Mouse (Mus musculus): ENCODE data around the gene Trim11. TPM values are rescaled to one million over a fixed set of nuclear protein-coding genes. Genes with fewer than 3 reads are reported as not detected.

Trim11 gene
- total RNA-seq, 1 experiment from 2014 or later, result 32.0 TPM

DNA sequence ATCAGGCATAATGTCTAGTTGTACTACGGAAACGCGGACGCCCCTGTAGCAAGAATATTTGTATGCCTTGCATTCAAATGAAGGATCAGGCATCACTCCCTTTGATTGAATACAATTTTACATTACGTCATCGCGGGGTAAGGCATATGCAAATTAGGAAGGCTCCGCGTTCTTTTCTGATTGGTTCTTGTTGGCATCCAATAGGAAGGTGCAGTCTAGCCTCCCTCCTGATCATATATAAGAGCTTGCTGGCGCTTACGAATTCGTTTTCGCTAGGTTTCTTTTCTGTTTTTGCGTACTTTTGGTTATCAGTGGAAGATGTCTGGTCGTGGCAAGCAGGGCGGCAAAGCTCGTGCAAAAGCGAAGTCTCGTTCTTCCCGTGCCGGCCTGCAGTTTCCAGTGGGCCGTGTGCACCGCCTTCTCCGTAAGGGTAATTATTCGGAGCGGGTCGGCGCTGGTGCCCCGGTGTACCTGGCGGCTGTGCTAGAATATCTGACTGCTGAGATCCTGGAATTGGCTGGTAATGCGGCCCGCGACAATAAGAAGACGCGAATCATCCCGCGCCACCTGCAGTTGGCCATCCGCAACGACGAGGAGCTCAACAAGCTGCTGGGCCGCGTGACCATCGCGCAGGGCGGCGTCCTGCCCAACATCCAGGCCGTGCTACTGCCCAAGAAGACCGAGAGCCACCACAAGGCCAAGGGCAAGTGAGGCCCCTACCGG is 23.3 kb upstream of the Trim11 start, which contains the start of the genes Hist3h2a and Trim17:
Gene Hist3h2a, plus strand, starts transcription at position 266 of the 723 bp plus-strand sequence.
Gene Trim17, plus strand, starts transcription at position 266 of the 723 bp plus-strand sequence.
- peak; percentile 85 for ATAC-seq (replicated peaks; ENCODE audit: insufficient number of reproducible peaks, low FRiP score, low TSS enrichment, poor library complexity, severe bottlenecking)

DNA sequence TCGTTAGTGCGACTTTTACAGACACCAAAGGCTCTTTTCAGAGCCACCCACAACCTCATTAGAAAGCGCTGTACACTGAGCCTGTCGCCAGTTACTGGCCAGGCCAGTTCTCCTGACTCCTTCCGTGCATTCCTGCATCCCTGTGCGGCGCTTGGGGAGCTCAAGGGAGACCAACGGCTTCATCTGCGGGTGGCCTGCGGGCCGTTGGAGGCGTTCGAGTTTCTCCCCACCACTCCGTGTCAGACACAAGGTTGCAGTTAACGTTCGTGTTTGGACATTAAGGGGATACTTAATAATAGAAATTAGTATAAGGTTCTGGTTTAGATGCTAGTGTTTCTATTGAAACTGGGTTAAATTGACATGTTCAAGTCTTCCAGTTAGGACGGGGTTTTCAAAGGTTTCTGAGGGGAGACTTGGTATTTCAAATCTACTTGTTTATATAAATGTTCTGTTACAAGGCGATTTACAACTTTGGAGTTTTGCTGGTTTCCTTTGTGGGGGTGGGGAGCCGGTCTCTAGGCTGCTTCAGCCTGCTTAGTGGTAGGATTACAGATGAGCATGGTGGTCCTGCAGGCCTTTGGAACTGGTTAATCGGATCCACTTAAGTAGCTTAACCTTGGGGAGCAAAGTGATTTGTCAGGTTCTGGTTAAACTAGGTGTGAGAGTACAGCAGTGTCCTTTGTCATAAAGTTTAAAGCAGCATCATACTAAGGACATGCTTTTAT is 22.6 kb upstream of the Trim11 start:
- ATAC-seq (replicated peaks; ENCODE audit: insufficient number of reproducible peaks, low FRiP score, low TSS enrichment, poor library complexity, severe bottlenecking), result 0 out of 2 replicates have a peak, but pooled peaks have one; percentile 14

DNA sequence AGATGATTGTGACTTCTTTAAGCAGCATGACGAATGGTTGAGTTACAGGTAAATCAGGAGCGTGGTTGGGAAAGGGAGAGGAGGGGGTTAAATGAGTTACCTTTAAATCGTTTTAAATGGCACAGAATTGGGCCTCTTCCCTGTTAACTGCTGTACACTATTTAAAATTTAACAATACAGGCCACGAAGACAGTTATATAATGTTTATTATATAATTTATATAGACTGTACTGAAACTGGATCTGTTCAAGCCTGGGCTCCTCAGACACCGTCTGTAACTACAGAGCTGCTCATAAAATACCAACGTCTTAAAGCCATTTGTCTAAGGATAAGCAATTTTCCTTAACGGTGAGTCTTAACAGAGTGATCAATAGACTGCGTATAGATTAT is 22.0 kb upstream of the Trim11 start:
- no peak for ATAC-seq (replicated peaks; ENCODE audit: insufficient number of reproducible peaks, low FRiP score, low TSS enrichment, poor library complexity, severe bottlenecking)

- ATAC-seq (replicated peaks; ENCODE audit: insufficient number of reproducible peaks, low FRiP score, low TSS enrichment, poor library complexity, severe bottlenecking), result no peak
Measured at GRCm38 (mm10) chr11:58957226-58957914, 20.5 kb upstream of the Trim11 start.

DNA sequence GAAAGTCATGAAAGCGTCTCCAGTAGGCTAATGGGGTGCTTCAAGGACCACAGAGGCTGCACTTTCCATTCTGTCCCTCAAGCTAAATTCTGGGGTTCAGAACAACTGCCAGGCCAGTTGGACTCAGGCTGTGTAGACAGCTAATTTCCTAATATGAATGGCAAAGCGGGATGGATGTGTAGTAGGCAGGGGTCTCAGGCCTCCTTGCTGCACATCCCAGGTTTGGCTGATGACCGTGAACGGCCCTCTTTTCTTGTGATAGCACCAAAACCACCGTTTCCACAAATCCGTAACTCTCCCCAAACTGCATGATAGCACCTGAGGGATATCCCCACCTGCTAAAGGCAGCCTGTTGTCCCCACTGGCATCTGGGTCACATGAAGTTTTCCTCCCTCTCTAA is 19.4 kb upstream of the Trim11 start:
- ATAC-seq (replicated peaks; ENCODE audit: insufficient number of reproducible peaks, low FRiP score, low TSS enrichment, poor library complexity, severe bottlenecking), result no peak

DNA sequence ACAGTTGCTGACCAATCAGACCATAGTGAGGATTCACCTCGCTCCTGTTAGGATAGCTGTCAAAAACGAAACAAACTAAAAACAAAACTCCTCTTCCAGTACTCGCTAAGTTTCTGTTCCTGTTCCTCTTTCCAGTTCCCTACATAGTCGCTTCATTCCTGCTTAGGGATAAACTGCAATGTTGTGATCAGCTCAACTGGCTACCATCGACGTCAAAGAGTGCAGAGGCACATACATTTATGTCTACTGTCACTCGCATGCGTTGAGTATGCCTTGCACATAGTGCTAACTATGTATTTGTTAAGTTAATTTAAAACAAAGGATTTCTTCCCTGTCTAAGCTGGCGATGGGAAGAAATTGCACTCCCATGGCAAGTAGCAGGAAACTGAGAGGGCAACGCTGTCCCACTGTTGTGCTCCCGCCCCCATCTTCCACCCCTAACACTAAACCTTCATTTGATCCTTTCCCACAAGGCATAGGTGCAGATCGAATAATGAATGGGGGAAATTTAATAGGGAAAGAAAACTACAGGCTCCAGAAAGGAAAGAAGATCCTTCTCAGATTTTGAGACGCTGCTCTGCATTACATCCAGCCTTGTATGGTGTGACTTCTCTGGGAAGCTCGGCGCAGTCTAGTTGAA is 18.6 kb upstream of the Trim11 start:
- peak; percentile 21; the same call in 1 of the 2 replicates for ATAC-seq (replicated peaks; ENCODE audit: insufficient number of reproducible peaks, low FRiP score, low TSS enrichment, poor library complexity, severe bottlenecking)

DNA sequence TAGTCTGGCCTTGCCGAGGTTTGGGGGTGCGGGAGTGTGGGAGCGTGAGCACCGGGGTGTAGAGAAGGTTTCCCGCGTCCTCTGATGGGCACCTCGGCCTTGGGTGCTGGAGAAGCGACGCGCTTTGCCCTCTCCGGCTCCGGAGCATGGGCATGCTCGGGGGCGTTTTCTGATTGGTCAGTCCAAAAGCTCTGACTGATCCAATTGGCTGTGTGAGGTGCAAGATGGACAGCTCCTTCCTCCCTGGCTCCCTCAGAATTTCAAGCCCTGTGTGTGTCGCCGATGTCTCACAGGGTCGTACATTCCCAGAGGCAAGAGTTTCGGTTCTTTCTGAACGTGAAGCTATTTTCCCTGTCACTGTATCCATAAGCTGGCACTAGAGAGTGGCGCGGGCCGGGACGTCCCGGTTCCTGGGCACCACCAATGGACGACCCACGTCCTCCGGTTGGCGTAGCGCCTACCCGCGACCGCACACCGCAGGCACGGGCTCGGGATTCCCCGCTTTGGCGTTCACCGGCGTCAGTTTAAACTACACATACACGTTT is 17.9 kb upstream of the Trim11 start:
- peak; percentile 82 for ATAC-seq (replicated peaks; ENCODE audit: insufficient number of reproducible peaks, low FRiP score, low TSS enrichment, poor library complexity, severe bottlenecking)

DNA sequence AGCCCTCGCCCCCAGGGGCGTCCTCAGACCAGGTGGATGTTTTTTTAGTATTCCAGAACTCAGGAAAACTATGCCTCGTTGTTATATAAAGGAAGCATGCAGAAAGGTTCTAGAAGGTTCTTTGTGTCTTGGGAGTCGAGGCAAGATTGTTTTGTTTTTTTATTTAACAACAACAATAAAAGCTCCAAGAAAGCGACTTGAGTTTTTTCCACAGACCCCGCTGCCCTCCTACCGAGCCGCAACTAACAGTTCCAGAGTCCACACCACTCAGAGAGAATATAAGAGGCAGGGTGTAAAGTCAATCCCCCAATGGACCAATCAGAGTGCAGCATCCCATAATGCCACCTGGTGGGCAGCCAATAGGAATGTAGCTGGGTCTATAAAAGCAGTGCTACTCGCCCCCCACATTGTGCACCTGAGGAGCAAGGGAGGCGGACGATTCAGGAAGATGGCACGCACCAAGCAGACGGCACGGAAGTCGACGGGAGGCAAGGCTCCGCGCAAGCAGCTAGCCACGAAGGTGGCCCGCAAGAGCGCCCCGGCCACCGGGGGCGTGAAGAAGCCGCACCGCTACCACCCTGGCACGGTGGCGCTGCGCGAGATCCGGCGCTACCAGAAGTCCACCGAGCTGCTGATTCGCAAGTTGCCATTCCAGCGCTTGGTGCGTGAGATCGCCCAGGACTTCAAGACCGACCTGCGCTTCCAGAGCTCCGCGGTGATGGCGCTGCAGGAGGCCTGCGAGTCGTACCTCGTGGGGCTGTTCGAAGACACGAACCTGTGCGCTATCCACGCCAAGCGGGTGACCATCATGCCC is 16.3 kb upstream of the Trim11 start:
- no peak for ATAC-seq (replicated peaks; ENCODE audit: insufficient number of reproducible peaks, low FRiP score, low TSS enrichment, poor library complexity, severe bottlenecking)

GRCm38 (mm10) chr11:58963543-58963942 is 14.3 kb upstream of the Trim11 start:
- ATAC-seq (replicated peaks; ENCODE audit: insufficient number of reproducible peaks, low FRiP score, low TSS enrichment, poor library complexity, severe bottlenecking), result no peak

DNA sequence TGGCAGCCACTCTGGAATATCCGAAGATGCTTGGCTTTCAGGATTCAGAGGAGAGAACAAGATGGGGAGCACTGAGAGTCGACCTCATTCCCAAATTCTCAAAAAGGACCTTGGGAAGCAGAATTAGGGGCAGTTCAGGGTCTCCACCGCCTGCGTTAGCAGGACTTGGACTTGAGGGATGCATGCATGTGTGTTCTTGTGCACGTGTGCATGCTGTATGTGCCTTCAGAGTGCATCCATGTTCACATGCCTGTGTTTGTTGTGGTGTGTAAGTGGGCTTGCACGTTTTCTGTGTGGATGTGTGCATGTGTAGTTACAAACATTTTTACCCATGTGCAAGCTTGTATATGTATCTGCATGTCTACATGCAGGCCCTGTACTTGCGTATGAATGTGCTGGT is 13.7 kb upstream of the Trim11 start:
- no peak for ATAC-seq (replicated peaks; ENCODE audit: insufficient number of reproducible peaks, low FRiP score, low TSS enrichment, poor library complexity, severe bottlenecking)

DNA sequence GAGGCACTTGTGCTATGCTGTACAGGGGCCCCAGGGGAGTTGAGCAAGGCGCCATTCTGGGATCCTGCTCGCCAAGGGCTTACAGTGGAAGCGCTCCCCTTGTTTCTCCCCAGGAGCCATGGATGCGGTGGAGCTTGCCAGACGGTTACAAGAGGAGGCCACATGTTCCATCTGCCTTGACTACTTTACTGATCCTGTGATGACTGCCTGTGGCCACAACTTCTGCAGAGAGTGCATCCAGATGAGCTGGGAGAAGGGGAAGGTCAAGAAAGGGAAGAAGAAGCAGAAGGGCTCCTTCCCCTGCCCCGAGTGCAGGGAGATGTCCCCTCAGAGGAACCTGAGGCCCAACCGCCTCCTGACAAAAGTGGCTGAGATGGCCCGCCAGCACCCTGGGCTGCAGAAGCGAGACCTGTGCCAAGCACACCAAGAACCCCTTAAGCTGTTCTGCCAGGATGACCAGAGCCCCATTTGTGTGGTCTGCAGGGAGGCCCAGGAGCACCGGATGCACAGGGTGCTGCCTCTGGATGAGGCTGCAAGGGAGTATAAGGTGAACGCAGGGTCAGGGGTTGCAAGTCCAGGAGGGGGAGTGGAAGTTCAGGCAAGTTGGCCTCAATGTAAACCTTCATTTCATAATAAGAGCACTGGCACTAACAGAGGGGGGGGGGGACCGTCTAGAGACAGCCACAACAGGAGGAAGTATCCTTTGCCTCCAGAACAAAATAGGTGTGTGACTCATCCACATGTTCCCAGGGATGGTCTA is 12.7 kb upstream of the Trim11 start:
- ATAC-seq (replicated peaks; ENCODE audit: insufficient number of reproducible peaks, low FRiP score, low TSS enrichment, poor library complexity, severe bottlenecking), result no peak

DNA sequence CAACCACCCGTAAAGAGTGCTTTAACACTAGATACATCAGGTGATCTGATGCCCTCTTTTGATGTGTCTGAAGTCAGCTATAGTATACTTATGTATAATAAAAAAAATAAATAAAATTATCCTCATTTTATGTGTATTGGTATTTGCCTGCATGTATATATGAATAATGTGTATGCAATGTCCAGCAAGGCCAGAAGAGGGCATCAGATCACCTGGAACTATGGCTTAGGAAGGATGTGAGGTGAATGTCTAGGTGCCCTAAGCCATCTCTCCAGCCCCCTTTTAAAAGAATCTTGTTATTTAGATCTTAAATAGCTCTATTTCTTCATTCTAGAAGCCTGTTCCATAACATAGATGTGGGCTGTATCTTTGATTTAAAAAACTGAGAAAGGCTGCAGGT is 10.5 kb upstream of the Trim11 start:
- ATAC-seq (replicated peaks; ENCODE audit: insufficient number of reproducible peaks, low FRiP score, low TSS enrichment, poor library complexity, severe bottlenecking), result no peak

- 0 out of 2 replicates have a peak, but pooled peaks have one; percentile 11 for ATAC-seq (replicated peaks; ENCODE audit: insufficient number of reproducible peaks, low FRiP score, low TSS enrichment, poor library complexity, severe bottlenecking)
Measured at GRCm38 (mm10) chr11:58968551-58968950, 9.3 kb upstream of the Trim11 start.

DNA sequence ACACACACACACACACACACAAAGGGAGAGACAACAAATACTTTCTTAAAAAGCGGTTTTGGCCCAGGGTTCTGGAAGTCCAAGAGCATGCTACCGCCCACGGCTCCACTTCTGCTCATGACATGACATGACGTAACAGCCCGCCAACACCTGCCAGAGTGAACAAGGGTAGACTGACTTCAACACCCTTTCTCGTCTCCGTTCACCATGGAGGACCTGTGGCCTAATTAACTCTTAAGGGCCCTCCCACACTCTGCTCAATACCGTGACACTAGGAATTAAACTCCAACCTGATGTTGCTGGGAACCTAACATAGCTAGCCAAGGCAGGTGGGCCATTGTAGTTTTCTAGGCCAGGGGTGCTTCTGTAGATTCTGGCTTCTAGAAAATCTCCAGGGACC is 8.9 kb upstream of the Trim11 start:
- no peak for ATAC-seq (replicated peaks; ENCODE audit: insufficient number of reproducible peaks, low FRiP score, low TSS enrichment, poor library complexity, severe bottlenecking)

DNA sequence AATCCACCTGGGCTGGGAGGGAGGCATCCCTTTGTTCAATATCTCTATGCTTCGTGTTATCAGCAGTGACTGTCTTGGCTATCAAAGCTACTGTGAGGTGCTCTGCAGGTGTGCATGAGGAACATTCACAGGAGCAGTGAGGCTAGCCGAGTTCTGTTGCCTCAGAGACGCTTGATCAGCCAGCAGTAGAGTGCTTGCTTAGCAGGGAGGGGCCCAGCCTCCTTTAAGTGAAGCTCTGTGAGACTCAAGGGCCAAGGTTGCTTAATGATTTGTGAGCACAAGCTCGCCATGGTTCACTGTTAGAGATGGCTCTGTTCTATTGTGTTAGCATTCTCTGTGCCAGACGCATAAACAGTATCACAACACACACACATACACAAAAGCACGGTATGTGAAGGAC is 8.2 kb upstream of the Trim11 start:
- no peak for ATAC-seq (replicated peaks; ENCODE audit: insufficient number of reproducible peaks, low FRiP score, low TSS enrichment, poor library complexity, severe bottlenecking)

- no peak for ATAC-seq (replicated peaks; ENCODE audit: insufficient number of reproducible peaks, low FRiP score, low TSS enrichment, poor library complexity, severe bottlenecking)
Measured at GRCm38 (mm10) chr11:58970831-58971530, 6.9 kb upstream of the Trim11 start.

GRCm38 (mm10) chr11:58971796-58972195 is 6.1 kb upstream of the Trim11 start:
- no peak for ATAC-seq (replicated peaks; ENCODE audit: insufficient number of reproducible peaks, low FRiP score, low TSS enrichment, poor library complexity, severe bottlenecking)
